Mouse (Mus musculus) heart, postnatal 14 days (tissue): ENCODE data around the gene Smoc2. TPM values are rescaled to one million over a fixed set of nuclear protein-coding genes. Genes with fewer than 3 reads are reported as not detected.

Source experiments
- DNase-seq, 2 experiments: peaks; one replicate each; pipeline ENCODE4 v3.0.0; 2021 to 2022
- intact Hi-C: fragments of 180-260 bp; cut with DNase I; formaldehyde crosslinking; loops from one replicate; pipeline ENCODE4 v1.15.1; 2025
- total RNA-seq, 2 experiments: library from RNA; stranded (reverse); gene quantifications; 2 replicates each; pipeline ENCODE4 v1.2.3; 2021

Smoc2 gene
- total RNA-seq, 2 experiments from 2014 or later: 43.6 to 48.6 TPM

DNA sequence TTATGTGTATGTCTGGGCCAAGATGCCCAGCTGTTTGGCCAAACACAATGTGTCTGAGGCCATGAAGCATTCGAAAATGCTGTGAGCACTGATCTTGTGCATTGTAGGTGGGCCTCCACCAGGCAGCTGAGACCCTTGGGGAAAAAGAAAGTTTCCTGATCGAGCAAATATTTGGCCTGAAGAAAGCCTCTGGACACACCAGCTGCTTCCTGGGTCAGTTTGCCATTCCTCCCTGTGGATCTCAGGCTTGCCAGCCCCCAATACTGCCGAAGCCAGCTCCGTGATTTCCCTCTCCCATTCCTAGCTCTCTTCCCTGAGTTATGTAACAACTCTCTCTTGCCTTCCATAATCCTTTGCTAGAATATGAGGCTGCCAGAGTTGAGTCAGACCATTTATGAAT is 11.3 kb upstream of the Smoc2 start:
- intact Hi-C loops: no loop called here
- DNase-seq: no peak

DNA sequence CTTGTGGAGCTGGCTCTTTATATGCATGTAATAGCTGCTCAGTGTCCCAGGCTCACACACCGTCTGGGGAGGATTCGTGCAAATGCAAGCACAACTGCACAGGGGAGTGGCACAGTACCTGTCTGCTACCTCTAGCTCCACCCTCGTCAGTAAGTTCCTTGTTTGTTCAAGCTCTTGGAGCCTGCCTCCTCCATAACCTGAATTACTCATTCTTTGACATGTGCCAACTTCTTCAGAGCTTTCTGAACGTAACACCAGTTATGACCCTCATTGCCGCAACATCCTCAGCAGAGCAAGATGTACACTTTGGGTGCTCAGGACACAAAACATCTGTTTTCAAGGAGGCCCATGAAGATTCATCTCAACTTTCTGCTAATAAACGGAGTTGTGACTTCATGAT is 5.9 kb upstream of the Smoc2 start:
- intact Hi-C loops: no loop called here
- no peak for DNase-seq

DNA sequence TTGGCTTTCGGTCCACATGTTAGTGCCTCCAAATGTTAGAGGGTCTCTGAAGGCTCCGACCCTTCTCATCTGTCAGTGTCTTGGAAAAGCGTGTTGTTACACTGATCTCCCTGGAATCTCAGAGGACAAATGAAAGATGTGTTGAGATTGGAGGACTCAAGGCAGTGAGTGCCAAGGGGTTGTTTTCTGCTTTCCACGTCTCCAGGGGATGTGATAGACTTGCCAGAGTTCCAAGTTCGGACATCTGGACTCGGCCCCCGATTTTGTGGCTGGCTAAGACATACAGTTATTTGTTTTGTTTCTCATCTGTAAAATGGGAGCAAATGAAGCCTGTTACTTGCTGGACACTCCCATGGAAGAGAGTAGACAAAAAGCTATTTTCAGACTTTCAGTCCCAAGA is 2.0 kb upstream of the Smoc2 start:
- intact Hi-C loops: no loop called here
- no peak for DNase-seq

DNA sequence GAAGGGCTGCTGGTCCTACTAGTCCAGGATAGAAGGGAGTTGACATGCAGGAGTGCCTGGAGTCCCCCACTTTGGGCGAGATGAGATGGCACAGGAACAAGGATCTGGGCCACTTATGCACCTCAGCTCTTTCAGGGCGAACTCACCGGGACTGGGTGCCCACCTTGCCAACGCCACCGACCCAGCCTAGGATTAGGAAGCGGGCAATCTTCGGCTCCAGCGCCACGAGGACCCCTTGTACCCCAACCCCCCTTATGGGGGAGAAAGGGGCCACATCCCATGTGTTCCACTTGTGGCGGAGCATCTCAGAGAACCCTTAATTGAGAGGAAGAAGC is 627 bp downstream of the Smoc2 start:
- intact Hi-C loops: no loop called here
- DNase-seq: peak in 1 of 2 experiments; percentile 4

DNA sequence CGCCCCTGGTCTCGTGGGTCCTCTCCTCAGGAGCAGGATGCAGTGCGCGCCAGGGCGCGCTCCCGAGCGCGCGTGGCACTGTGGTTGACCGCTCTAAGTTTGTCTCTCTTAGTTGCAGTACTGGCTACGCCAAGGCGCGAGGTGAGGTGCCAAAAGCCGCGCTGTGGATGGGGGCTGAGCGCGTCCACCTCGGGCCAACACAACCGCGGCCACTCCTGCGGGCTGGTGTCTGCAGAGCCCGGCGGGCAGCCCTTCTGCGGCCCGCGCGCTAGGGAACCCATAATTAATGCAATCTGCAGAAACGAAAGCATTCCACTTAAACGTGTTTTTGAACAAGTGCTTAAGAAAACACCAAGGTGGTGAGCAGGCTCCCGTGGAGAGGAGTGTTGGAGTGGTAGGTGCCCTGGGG is 1.1 kb downstream of the Smoc2 start:
- DNase-seq: peak; percentile 49 to 61

DNA sequence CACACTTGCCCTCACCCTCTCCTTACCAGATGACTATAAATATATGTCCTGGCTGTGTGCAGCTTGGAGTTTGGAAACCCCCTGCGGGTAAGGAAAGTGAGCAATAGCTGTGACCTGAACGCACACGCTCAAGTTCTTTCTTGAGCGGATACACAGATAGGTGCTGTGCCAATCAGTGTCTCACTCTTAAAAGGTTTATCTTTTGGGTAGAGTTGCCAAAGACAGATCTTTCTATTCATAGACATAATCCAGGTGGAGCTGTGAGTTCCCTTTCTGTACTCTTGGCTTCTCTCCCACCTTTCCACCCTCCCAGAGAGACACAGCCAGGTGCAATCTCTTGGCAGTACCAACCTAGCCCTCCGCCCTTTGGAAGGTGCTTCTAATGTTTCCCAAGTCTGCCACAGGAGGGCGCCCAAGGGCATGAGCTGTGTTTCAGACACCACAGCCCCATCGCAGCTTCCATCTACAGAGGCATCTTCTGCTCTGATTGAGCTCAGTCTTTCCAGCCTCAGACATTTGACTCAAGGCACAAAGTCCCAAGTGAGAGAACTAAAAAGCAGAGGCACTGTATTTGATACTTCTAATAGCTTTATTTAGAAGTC is 8.8 kb downstream of the Smoc2 start:
- peak; percentile 84 to 89 for DNase-seq

More for the DNA sequence above, 1.1 kb downstream of the Smoc2 start:
- intact Hi-C loops: no loop called here

GRCm38 (mm10) chr17:14293617-14294016 is 14.3 kb downstream of the Smoc2 start:
- no peak for DNase-seq
- intact Hi-C loops: no loop called here

More for the DNA sequence above, 8.8 kb downstream of the Smoc2 start:
- intact Hi-C loops: loop anchor here (1.0 to 5.0 kb wide), 5 partner anchors 41 to 619 kb away; no protein-coding TSS in a partner anchor

DNA sequence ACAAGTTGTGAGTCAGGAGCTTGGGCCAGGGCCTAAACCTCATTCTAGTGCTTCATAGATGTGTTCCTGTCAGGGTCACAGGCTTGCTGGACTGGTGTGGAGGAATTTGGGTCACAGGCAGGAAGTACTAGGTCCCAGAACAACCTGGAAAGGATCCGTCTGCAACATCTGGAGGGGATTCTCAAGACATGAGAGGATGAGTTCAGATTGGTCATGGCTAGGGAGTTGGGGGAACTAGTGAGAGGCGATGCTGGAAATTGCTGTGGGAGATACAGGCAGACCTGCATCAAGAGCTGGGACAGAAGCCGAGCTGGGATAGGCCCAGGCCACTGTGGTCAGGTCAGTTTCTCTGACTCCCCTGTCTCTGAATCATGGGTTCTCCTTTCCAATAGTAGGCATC is 15.8 kb downstream of the Smoc2 start:
- peak in 1 of 2 experiments; percentile 12 for DNase-seq
- intact Hi-C loops: no loop called here

DNA sequence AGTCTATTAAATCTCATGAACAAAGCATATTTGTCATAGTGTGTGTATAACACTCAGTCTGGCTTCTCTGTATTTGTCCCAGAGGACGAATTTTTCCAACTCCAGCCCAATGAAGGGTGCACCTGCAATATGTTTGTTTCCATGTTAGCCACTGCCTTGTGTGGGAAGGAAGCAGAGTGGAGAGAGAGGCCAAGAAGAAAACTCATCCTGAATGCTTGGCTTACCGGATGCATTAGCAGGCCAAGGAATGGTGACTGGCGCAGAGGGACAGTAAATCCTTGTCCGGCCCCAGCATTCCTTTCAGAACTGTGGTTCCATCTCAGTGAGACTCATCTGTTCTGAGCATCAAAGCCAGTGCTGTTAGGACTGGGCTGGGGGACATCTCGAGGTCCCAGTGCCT is 21.1 kb downstream of the Smoc2 start:
- DNase-seq: no peak

DNA sequence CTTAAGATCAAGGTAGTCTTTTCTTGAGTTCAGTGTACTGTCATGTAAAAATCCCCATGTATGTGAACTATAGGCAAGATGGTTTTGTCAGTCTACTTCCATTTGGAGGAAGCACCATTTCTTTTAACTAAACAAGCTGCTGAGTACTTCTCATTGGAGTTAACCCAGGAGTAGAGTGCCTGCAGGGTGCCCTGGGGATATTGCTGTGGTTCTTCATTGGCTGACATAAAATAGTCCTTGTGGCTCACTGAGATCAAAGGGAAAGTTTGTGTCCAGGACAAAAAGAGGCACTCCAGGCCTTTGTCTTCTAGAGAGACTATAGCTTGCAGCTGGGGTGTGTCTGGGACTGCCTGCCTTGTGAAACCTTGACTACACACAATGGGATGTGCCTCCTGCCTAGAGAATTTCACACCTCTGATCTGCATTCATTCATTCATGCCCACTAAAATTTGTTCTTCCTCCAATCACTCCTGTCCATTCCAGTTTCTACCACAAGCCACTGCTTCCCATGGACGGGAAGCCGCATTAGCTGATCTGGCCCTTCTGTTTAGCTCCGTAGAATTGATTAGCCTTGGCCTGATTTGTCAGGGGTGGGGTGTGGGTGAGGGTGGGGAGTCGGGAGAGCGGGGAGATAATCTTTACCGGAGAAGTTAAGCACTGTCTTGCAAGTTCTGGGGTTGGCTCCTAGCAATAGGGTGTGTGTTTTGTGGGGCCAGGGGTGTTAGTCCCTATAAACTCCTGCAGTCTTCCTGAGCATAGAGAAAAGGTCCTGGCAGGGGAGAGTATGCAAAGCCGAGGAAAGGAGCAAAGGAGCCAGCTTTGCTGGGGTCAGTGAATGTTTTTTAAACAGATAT is 22.4 kb downstream of the Smoc2 start:
- intact Hi-C loops: no loop called here
- no peak for DNase-seq

More for the DNA sequence above, 21.1 kb downstream of the Smoc2 start:
- intact Hi-C loops: no loop called here

- intact Hi-C loops: no loop called here
- DNase-seq: no peak
Measured at GRCm38 (mm10) chr17:14302356-14302755, 23.1 kb downstream of the Smoc2 start.

DNA sequence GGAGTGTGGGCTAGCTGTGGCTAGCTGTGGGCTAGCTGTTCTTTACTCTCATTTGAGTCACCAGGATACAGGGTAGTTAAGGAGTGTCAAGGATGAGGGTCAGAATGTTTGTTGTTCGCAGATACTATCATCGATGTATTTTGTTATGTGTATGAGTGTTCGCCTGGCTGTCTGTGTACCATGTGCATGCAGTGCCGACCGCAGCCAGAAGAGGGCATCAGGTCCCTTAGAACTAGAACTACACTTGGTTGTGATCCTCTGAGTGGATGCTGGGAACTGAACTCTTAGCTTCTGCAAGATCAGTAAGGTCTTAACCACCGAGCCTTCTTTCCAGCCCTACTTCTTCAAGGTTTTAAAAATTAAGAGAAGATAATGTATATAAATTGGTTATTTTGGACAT is 24.4 kb downstream of the Smoc2 start:
- DNase-seq: no peak
- intact Hi-C loops: no loop called here

- peak; percentile 19 to 48 for DNase-seq
- intact Hi-C loops: no loop called here
Measured at GRCm38 (mm10) chr17:14309884-14310283, 30.6 kb downstream of the Smoc2 start.

DNA sequence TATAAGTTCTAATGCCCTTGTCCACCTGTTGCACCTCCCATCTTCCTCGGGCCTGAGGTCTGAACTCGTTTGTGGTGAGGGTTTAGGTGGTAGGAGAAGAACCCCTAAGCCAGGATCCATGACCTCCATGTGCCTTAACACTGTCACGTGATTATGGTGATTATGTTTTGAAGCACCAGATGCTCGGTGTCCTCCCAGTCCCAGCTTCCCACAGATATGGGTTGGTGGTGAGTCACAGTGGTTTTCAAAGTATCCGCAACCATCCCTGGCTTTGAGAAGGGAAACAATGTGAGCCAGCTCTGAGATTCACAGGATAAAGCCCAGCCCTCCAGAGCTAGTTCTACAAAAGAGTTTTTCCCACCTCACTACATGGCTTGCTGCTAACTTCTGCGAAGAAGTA is 33.1 kb downstream of the Smoc2 start:
- intact Hi-C loops: no loop called here
- DNase-seq: no peak

DNA sequence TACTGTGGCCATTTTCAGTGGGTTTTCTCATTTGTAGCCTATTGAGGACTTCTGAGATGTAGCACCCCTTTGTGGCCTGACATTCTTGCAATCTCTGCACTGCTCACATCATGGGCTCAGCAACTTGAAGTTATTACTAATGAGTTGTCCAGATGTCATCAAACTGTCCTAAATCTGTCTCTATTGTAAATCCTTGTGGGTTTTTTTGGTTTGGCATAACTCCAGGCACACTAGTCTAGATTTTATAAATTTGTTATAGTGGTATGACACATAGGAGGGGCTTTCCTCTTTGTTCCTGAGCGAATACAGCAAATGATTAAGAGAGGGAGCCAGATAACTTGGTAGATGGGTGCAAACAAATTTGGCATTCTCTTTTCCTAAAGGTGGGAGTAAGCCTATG is 35.0 kb downstream of the Smoc2 start:
- intact Hi-C loops: no loop called here
- DNase-seq: no peak

DNA sequence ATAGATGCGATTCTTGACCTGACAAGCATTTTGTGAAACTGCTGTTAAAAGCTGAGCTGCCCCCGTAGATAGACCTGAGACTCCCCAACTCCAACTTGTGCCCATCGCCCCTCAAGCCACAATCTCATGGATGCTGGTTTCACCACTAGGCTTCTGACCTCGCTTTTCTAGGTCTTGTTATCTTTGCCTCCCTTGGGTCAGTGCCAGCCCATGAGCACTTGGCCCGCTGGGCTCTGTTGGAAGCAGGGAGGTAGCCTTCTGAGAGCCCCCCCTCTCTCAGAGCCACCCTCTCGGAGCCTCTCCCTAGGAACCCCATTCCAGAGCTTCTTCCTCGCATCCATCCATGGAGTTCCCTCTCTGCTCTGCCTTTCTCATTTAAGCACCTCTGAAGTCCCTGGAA is 37.2 kb downstream of the Smoc2 start:
- intact Hi-C loops: no loop called here
- peak in 1 of 2 experiments; percentile 22 for DNase-seq

GRCm38 (mm10) chr17:14317439-14317838 is 38.1 kb downstream of the Smoc2 start:
- intact Hi-C loops: no loop called here
- DNase-seq: no peak

DNA sequence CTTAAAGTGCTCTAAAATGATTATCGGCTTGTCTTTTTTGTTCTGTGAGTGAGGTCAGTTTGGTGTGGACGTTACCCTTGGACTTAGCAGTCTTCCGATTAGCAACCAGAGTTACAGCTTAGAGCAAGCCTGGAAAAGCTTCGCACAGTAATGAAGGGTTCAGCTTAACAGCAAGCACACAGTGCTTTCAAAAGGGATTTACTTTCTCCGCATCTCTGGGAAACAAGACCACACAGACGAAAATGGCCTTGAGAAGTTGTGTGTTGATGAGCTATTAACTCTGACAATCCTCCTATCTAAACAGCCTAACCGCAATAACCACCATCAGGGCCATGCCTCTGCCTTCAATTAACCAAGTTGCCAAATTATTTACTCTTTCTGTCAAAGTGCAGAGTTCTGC is 46.9 kb downstream of the Smoc2 start:
- intact Hi-C loops: no loop called here
- DNase-seq: no peak

DNA sequence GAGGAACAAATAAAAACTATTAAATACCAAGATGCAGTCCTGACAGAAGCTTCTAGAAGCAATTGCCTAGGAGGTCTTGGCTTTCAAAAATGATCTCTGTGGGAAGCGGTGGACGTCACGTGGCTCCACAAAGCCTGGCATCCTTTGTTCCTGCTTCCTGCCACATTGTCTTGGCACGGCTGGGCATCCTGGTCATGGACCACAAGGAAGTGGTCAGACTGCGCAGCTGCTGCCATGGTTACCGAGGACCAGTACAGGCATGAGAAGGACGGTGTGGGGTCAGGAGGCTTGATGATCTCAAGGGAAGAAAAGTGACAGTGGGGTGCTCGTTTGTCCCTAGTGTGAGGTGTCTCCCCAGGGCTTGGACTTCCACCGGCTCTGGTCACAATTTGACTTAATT is 48.7 kb downstream of the Smoc2 start:
- no peak for DNase-seq
- intact Hi-C loops: no loop called here

GRCm38 (mm10) chr17:14330498-14330897 is 51.2 kb downstream of the Smoc2 start:
- intact Hi-C loops: no loop called here
- DNase-seq: no peak

DNA sequence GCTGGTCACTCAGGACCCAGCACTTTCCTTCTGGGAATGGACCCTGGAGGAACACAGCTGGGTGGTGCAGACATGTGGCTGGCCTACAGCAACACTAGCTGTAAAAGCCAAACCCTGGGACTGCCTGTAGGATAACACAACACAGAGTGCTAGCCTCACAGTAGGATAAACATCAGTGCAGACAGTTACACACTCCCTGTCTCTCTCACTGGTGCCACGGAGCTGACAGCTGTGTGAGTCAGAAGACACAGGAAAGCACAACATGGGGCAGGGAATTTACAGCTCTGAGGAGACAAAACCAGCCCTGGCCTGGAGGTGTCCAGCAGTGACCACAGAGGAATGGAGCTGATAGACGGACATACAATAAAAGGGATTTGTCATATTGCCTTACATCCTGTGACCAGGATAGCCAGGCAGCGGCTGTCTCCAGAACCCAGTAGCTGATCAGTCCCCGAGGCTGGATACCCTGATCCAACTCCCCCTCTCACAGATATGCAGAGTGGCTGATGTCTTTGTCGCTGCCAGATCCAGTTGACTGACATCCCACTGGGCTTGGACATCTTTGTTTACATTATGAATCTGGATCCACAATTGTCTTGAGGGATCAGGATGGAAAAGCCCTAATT is 60.7 kb downstream of the Smoc2 start:
- intact Hi-C loops: no loop called here
- no peak for DNase-seq

GRCm38 (mm10) chr17:14340736-14341135 is 61.4 kb downstream of the Smoc2 start:
- no peak for DNase-seq
- intact Hi-C loops: no loop called here
